Mouse (Mus musculus) heart, embryonic 13.5 days (tissue): ENCODE measurements around the gene Pgd. TPM values are rescaled to one million over a fixed set of nuclear protein-coding genes. Genes with fewer than 3 reads are reported as not detected.

Experiments used
- ATAC-seq: fragments of 200-750 bp; cut with Nextera tagmentation; 2 replicates; pipeline ENCODE4 v1.8.0; 2017; ENCODE audit warnings: moderate TSS enrichment; ENCODE audit not compliant: insufficient number of reproducible peaks, low FRiP score, low TSS enrichment; ENCODE audit errors: extremely low read depth
- H3K27ac ChIP-seq: fragments of 300-500 bp; sonication (generic); replicated peaks from 2 replicates; pipeline ENCODE4 v1.5.1; 2015; ENCODE audit warnings: moderate library complexity, mild to moderate bottlenecking, inconsistent platforms
- H3K27me3 ChIP-seq: fragments of 300-500 bp; sonication (generic); replicated peaks from 2 replicates; pipeline ENCODE4 v1.6.1; 2015; ENCODE audit warnings: mild to moderate bottlenecking, inconsistent platforms
- H3K36me3 ChIP-seq: fragments of 300-500 bp; sonication (generic); 2 replicates; pipeline ENCODE4 v1.6.1; 2015; ENCODE audit warnings: mild to moderate bottlenecking, inconsistent platforms
- H3K4me1 ChIP-seq: fragments of 300-500 bp; sonication (generic); 2 replicates; pipeline ENCODE4 v1.6.1; 2015; ENCODE audit warnings: inconsistent platforms
- H3K4me2 ChIP-seq: fragments of 300-500 bp; sonication (generic); 2 replicates; pipeline ENCODE4 v1.6.1; 2015; ENCODE audit warnings: inconsistent platforms, mild to moderate bottlenecking, moderate library complexity
- H3K4me3 ChIP-seq: fragments of 300-500 bp; sonication (generic); 2 replicates; pipeline ENCODE4 v1.5.1; 2015; ENCODE audit warnings: moderate library complexity, mild to moderate bottlenecking, inconsistent platforms
- H3K9ac ChIP-seq: fragments of 300-500 bp; sonication (generic); 2 replicates; pipeline ENCODE4 v1.6.1; 2015; ENCODE audit warnings: inconsistent platforms, mild to moderate bottlenecking, moderate library complexity
- H3K9me3 ChIP-seq: fragments of 300-500 bp; sonication (generic); 2 replicates; pipeline ENCODE4 v1.6.1; 2016; ENCODE audit warnings: inconsistent platforms
- whole genome bisulfite sequencing: fragments of 180-500 bp; shearing (Covaris S2); methylation state at CpG from one replicate; pipeline ENCODE4 v1.1.7; 2015; ENCODE audit warnings: mixed read lengths; 5-methylcytosine and 5-hydroxymethylcytosine counted together
- polyA plus RNA-seq: library from polyadenylated mRNA; unstranded; fragments of >200 nt; fragmentation: Nextera tagmentation; extraction: Ambion mirVana; gene quantifications from 2 replicates; pipeline ENCODE4 v1.2.1, GENCODE M21; 2015

Gene Pgd
- polyA plus RNA-seq, 1 experiment from 2014 or later = 77.3 TPM

GRCm38 (mm10) chr4:149168016-149168415 lies 1.4 kb upstream of the Pgd start:
- H3K4me3 ChIP-seq = peak overlapping the region; percentile 95; the same call in 1 of the 2 replicates
- no peak overlapping the region for H3K27ac ChIP-seq
- no peaks in the 10 kb centered on the region for H3K9me3 ChIP-seq
- no peak for ATAC-seq
- no peaks in the 10 kb centered on the region for H3K27me3 ChIP-seq
- H3K4me1 ChIP-seq = peaks cover 31% of the 10 kb centered on the region
- H3K9ac ChIP-seq = 0 out of 2 replicates have a peak overlapping the region, but pooled peaks have one; percentile 84
- WGBS = 43% methylated on average over 2 of the region's 2 CpGs
- H3K36me3 ChIP-seq = peaks cover 22% of the 10 kb centered on the region
- peak overlapping the region; percentile 93 for H3K4me2 ChIP-seq

- Histone ChIP-seq H3K4me3 (peak overlapping the region; percentile 95), H3K4me2 (peak overlapping the region; percentile 93), H3K9ac (peak overlapping the region; percentile 84), H3K27ac (peak overlapping the region; percentile 85), H3K9me3 (no peaks in the 10 kb centered on the region), H3K36me3 (peaks cover 32% of the 10 kb centered on the region), H3K27me3 (no peaks in the 10 kb centered on the region), H3K4me1 (peaks cover 22% of the 10 kb centered on the region)
- WGBS = 1% methylated on average over 27 of the region's 27 CpGs
- 0 out of 2 replicates have a peak, but pooled peaks have one; percentile 4 for ATAC-seq
Observed at GRCm38 (mm10) chr4:149166957-149167611, 513 bp upstream of the Pgd start.

GRCm38 (mm10) chr4:149164150-149164549 lies 2.4 kb downstream of the Pgd start:
- H3K4me2 ChIP-seq = no peak overlapping the region
- H3K27ac ChIP-seq = no peak overlapping the region
- no peaks in the 10 kb centered on the region for H3K9me3 ChIP-seq
- peaks cover 61% of the 10 kb centered on the region for H3K36me3 ChIP-seq
- peaks cover 17% of the 10 kb centered on the region for H3K4me1 ChIP-seq
- H3K4me3 ChIP-seq = no peak overlapping the region
- no peaks in the 10 kb centered on the region for H3K27me3 ChIP-seq
- no peak for ATAC-seq
- H3K9ac ChIP-seq = no peak overlapping the region
- 57% methylated on average over 5 of the region's 5 CpGs for WGBS

- Histone ChIP-seq H3K4me1 (peaks cover 17% of the 10 kb centered on the region), H3K27me3 (no peaks in the 10 kb centered on the region), H3K4me2 (no peak overlapping the region), H3K4me3 (no peak overlapping the region), H3K36me3 (peaks cover 71% of the 10 kb centered on the region), H3K9ac (no peak overlapping the region), H3K9me3 (no peaks in the 10 kb centered on the region), H3K27ac (no peak overlapping the region)
- 88% methylated on average over 1 of the region's 1 CpGs for WGBS
- ATAC-seq = no peak
Observed at GRCm38 (mm10) chr4:149163196-149163595, 3.4 kb downstream of the Pgd start.

GRCm38 (mm10) chr4:149161166-149161565 lies 5.4 kb downstream of the Pgd start:
- WGBS = 89% methylated on average over 6 of the region's 6 CpGs
- Histone ChIP-seq H3K4me3 (no peak overlapping the region), H3K36me3 (peaks cover 91% of the 10 kb centered on the region), H3K9me3 (no peaks in the 10 kb centered on the region), H3K9ac (no peak overlapping the region), H3K4me1 (peaks cover 12% of the 10 kb centered on the region), H3K27me3 (no peaks in the 10 kb centered on the region), H3K4me2 (no peak overlapping the region), H3K27ac (no peak overlapping the region)
- no peak for ATAC-seq

- WGBS = 87% methylated on average over 13 of the region's 13 CpGs
- Histone ChIP-seq H3K9ac (no peak overlapping the region), H3K36me3 (peaks cover 100% of the 10 kb centered on the region), H3K4me1 (peaks cover 2% of the 10 kb centered on the region), H3K27me3 (no peaks in the 10 kb centered on the region), H3K4me2 (no peak overlapping the region), H3K9me3 (0 out of 2 replicates have a peak, but pooled peaks cover 2% of the 10 kb centered on the region), H3K4me3 (no peak overlapping the region), H3K27ac (no peak overlapping the region)
- ATAC-seq = no peak
Observed at GRCm38 (mm10) chr4:149159891-149160290, 6.7 kb downstream of the Pgd start.

- Histone ChIP-seq H3K27ac (no peak overlapping the region), H3K4me1 (no peaks in the 10 kb centered on the region), H3K9ac (no peak overlapping the region), H3K4me3 (no peak overlapping the region), H3K9me3 (0 out of 2 replicates have a peak, but pooled peaks cover 2% of the 10 kb centered on the region), H3K27me3 (no peaks in the 10 kb centered on the region), H3K4me2 (no peak overlapping the region), H3K36me3 (peaks cover 100% of the 10 kb centered on the region)
- 86% methylated on average over 2 of the region's 2 CpGs for WGBS
- no peak for ATAC-seq
Observed at GRCm38 (mm10) chr4:149159203-149159602, 7.4 kb downstream of the Pgd start.

GRCm38 (mm10) chr4:149157415-149157973 lies 9.1 kb downstream of the Pgd start:
- no peak for ATAC-seq
- no peak overlapping the region for H3K4me3 ChIP-seq
- H3K4me2 ChIP-seq = no peak overlapping the region
- no peak overlapping the region for H3K9ac ChIP-seq
- WGBS = 90% methylated on average over 8 of the region's 8 CpGs
- no peaks in the 10 kb centered on the region for H3K27me3 ChIP-seq
- peaks cover 100% of the 10 kb centered on the region for H3K36me3 ChIP-seq
- no peaks in the 10 kb centered on the region for H3K4me1 ChIP-seq
- 0 out of 2 replicates have a peak, but pooled peaks cover 2% of the 10 kb centered on the region for H3K9me3 ChIP-seq
- no peak overlapping the region for H3K27ac ChIP-seq

GRCm38 (mm10) chr4:149155711-149156110 lies 10.9 kb downstream of the Pgd start:
- Histone ChIP-seq H3K9ac (no peak overlapping the region), H3K36me3 (peaks cover 100% of the 10 kb centered on the region), H3K4me2 (no peak overlapping the region), H3K27me3 (no peaks in the 10 kb centered on the region), H3K27ac (no peak overlapping the region), H3K4me3 (no peak overlapping the region), H3K9me3 (0 out of 2 replicates have a peak, but pooled peaks cover 2% of the 10 kb centered on the region), H3K4me1 (no peaks in the 10 kb centered on the region)
- ATAC-seq = no peak
- 90% methylated on average over 6 of the region's 6 CpGs for WGBS

GRCm38 (mm10) chr4:149154859-149155258 lies 11.7 kb downstream of the Pgd start:
- Histone ChIP-seq H3K9me3 (0 out of 2 replicates have a peak, but pooled peaks cover 2% of the 10 kb centered on the region), H3K4me2 (no peak overlapping the region), H3K36me3 (peaks cover 100% of the 10 kb centered on the region), H3K4me1 (no peaks in the 10 kb centered on the region), H3K27ac (no peak overlapping the region), H3K9ac (no peak overlapping the region), H3K27me3 (no peaks in the 10 kb centered on the region), H3K4me3 (no peak overlapping the region)
- 98% methylated on average over 7 of the region's 7 CpGs for whole genome bisulfite sequencing
- ATAC-seq = no peak

- H3K9me3 ChIP-seq = 0 out of 2 replicates have a peak, but pooled peaks cover 2% of the 10 kb centered on the region
- no peak overlapping the region for H3K4me2 ChIP-seq
- WGBS = 89% methylated on average over 11 of the region's 11 CpGs
- ATAC-seq = no peak
- no peak overlapping the region for H3K4me3 ChIP-seq
- no peak overlapping the region for H3K9ac ChIP-seq
- H3K4me1 ChIP-seq = peaks cover 12% of the 10 kb centered on the region
- no peaks in the 10 kb centered on the region for H3K27me3 ChIP-seq
- H3K27ac ChIP-seq = no peak overlapping the region
- peaks cover 68% of the 10 kb centered on the region for H3K36me3 ChIP-seq
Observed at GRCm38 (mm10) chr4:149150721-149151120, 15.8 kb downstream of the Pgd start.
